Mouse (Mus musculus) midbrain, embryonic 15.5 days (tissue): ENCODE results near the gene Pdia2. TPM values are rescaled to one million over a fixed set of nuclear protein-coding genes. Genes with fewer than 3 reads are reported as not detected.

Experiments used
- ATAC-seq: fragments of 200-750 bp; cut with Nextera tagmentation; replicated peaks from 2 replicates; pipeline ENCODE4 v1.8.0; 2017; ENCODE audit warnings: moderate TSS enrichment
- H3K27ac ChIP-seq: fragments of 300-500 bp; sonication (generic); 2 replicates; pipeline ENCODE4 v1.5.1; 2015; ENCODE audit warnings: mild to moderate bottlenecking, inconsistent platforms
- H3K27me3 ChIP-seq: fragments of 300-500 bp; sonication (generic); replicated peaks from 2 replicates; pipeline ENCODE4 v1.6.1; 2015; ENCODE audit warnings: inconsistent platforms
- H3K36me3 ChIP-seq: fragments of 300-500 bp; sonication (generic); replicated peaks from 2 replicates; pipeline ENCODE4 v1.6.1; 2015; ENCODE audit warnings: inconsistent platforms
- H3K4me1 ChIP-seq: fragments of 300-500 bp; sonication (generic); 2 replicates; pipeline ENCODE4 v1.6.1; 2015; ENCODE audit warnings: inconsistent platforms
- H3K4me2 ChIP-seq: fragments of 300-500 bp; sonication (generic); 2 replicates; pipeline ENCODE4 v1.6.1; 2015; ENCODE audit warnings: inconsistent platforms, mild to moderate bottlenecking, moderate library complexity
- H3K4me3 ChIP-seq: fragments of 300-500 bp; sonication (generic); 2 replicates; pipeline ENCODE4 v1.5.1; 2015; ENCODE audit warnings: mild to moderate bottlenecking, inconsistent platforms
- H3K9ac ChIP-seq: fragments of 300-500 bp; sonication (generic); 2 replicates; pipeline ENCODE4 v1.6.1; 2015; ENCODE audit warnings: mild to moderate bottlenecking, inconsistent platforms
- H3K9me3 ChIP-seq: fragments of 300-500 bp; sonication (generic); 2 replicates; pipeline ENCODE4 v1.6.1; 2016; ENCODE audit warnings: inconsistent platforms
- WGBS: fragments of 180-500 bp; shearing (Covaris S2); methylation state at CpG from one replicate; pipeline ENCODE4 v1.1.7; 2015; ENCODE audit warnings: mixed read lengths; 5-methylcytosine and 5-hydroxymethylcytosine counted together
- polyA plus RNA-seq: library from polyadenylated mRNA; unstranded; fragments of >200 nt; fragmentation: Nextera tagmentation; extraction: Ambion mirVana; gene quantifications from 2 replicates; pipeline ENCODE4 v1.2.1, GENCODE M21; 2015

The Pdia2 gene
- polyA plus RNA-seq, 1 experiment from 2014 or later, result 0.13 TPM

- no peaks in the 10 kb centered on the region for H3K27me3 ChIP-seq
- over 99% methylated on average over 5 of the region's 5 CpGs for WGBS
- no peak overlapping the region for H3K4me2 ChIP-seq
- ATAC-seq, result no peak
- H3K4me3 ChIP-seq, result no peak overlapping the region
- H3K9me3 ChIP-seq, result no peaks in the 10 kb centered on the region
- no peaks in the 10 kb centered on the region for H3K4me1 ChIP-seq
- no peak overlapping the region for H3K9ac ChIP-seq
- H3K27ac ChIP-seq, result no peak overlapping the region
- H3K36me3 ChIP-seq, result no peaks in the 10 kb centered on the region
Measured at GRCm38 (mm10) chr17:26229776-26230175, 30.9 kb upstream of the Pdia2 start.

DNA sequence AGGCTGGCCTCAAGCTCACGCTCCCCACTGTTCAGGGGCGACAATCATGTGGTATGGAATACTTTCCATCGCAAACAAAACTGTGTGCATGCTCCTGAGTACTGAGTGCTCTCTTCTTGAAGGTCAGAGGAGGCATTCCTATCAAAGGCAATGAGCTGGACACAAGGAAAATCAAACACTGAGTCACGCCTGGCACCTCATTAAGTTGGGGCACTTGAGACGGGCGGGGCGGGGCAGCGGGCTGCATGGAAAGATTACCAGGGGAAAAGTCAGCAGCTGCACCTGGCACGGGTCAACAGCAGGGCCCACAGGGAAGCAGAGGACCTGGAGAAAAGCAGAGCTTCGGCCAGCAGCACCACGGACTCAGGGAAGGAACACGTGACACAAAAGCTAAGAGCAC, 26.3 kb upstream of the Pdia2 start:
- Histone ChIP-seq H3K4me3 (no peak overlapping the region), H3K9me3 (no peaks in the 10 kb centered on the region), H3K4me2 (no peak overlapping the region), H3K27me3 (no peaks in the 10 kb centered on the region), H3K36me3 (no peaks in the 10 kb centered on the region), H3K9ac (no peak overlapping the region), H3K27ac (no peak overlapping the region), H3K4me1 (no peaks in the 10 kb centered on the region)
- WGBS, result 83% methylated on average over 12 of the region's 12 CpGs
- ATAC-seq, result no peak

DNA sequence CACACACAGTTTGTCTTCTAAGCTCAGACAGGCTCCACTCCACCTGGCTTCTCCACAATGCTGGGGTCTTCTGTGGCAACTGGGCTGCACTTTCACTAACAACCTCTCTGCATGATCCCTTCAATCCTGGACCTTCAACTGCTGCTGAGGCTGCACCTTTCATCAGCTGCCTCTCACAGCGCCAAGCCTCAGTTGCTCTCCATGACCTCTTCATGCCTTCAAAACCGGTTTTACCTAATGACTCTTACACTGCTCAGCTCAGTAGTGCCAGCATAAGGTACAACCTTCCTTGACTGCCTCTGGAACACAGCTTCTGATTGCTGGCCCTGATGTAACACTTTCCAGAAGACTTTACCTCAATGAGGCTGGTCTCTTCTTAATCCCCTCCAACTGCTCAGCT, 22.6 kb upstream of the Pdia2 start:
- H3K4me3 ChIP-seq, result no peak overlapping the region
- no peak overlapping the region for H3K9ac ChIP-seq
- no peaks in the 10 kb centered on the region for H3K4me1 ChIP-seq
- H3K36me3 ChIP-seq, result no peaks in the 10 kb centered on the region
- no peak overlapping the region for H3K4me2 ChIP-seq
- H3K9me3 ChIP-seq, result no peaks in the 10 kb centered on the region
- no peak overlapping the region for H3K27ac ChIP-seq
- no peak for ATAC-seq
- 86% methylated on average over 2 of the region's 2 CpGs for WGBS
- H3K27me3 ChIP-seq, result no peaks in the 10 kb centered on the region

DNA sequence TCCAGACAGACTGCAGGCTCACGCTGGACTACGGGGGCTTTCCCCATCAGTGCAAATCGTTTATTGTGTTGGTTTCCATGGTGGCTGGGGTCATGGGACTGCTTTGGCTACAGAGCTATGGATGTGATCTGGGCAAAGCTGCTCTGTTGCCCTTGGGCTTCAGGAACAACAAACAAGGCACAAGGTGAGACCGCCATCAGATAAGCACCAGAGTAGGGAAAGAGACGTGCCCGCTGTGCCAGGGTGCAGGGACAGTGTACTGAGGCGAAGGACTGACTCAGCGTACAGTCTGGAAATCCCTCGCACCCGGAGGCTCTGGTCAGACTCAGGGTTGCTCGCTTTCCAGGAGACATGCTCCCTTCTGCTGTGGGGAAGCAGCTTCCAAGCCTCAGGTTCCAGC, 13.8 kb upstream of the Pdia2 start:
- no peak overlapping the region for H3K9ac ChIP-seq
- 0 out of 2 replicates have a peak, but pooled peaks cover 3% of the 10 kb centered on the region for H3K36me3 ChIP-seq
- 91% methylated on average over 11 of the region's 11 CpGs for WGBS
- H3K27me3 ChIP-seq, result no peaks in the 10 kb centered on the region
- no peak overlapping the region for H3K4me3 ChIP-seq
- H3K27ac ChIP-seq, result no peak overlapping the region
- H3K4me1 ChIP-seq, result no peaks in the 10 kb centered on the region
- ATAC-seq, result no peak
- no peaks in the 10 kb centered on the region for H3K9me3 ChIP-seq
- H3K4me2 ChIP-seq, result no peak overlapping the region

GRCm38 (mm10) chr17:26212241-26212640, 13.4 kb upstream of the Pdia2 start:
- 93% methylated on average over 7 of the region's 7 CpGs for WGBS
- no peak for ATAC-seq
- no peaks in the 10 kb centered on the region for H3K4me1 ChIP-seq
- H3K27me3 ChIP-seq, result no peaks in the 10 kb centered on the region
- no peak overlapping the region for H3K4me2 ChIP-seq
- no peaks in the 10 kb centered on the region for H3K9me3 ChIP-seq
- H3K36me3 ChIP-seq, result 0 out of 2 replicates have a peak, but pooled peaks cover 3% of the 10 kb centered on the region
- no peak overlapping the region for H3K4me3 ChIP-seq
- H3K27ac ChIP-seq, result no peak overlapping the region
- no peak overlapping the region for H3K9ac ChIP-seq

- no peaks in the 10 kb centered on the region for H3K36me3 ChIP-seq
- H3K4me3 ChIP-seq, result no peak within 1 kb of the TSS
- H3K4me1 ChIP-seq, result peaks cover 10% of the 10 kb centered on the region
- peaks cover 25% of the 10 kb centered on the region for H3K27me3 ChIP-seq
- H3K9me3 ChIP-seq, result no peaks in the 10 kb centered on the region
- no peak within 1 kb of the TSS for H3K4me2 ChIP-seq
- H3K27ac ChIP-seq, result no peak within 1 kb of the TSS
- 90% methylated on average over 12 of the region's 12 CpGs for WGBS
- no peak for ATAC-seq
- no peak within 1 kb of the TSS for H3K9ac ChIP-seq
Measured at GRCm38 (mm10) chr17:26207686-26208085, 8.8 kb upstream of the Pdia2 start, which contains the start of gene Arhgdig. Arhgdig (minus strand) TSS chr17:26207786.

GRCm38 (mm10) chr17:26206392-26206791, 7.5 kb upstream of the Pdia2 start:
- no peak for ATAC-seq
- no peaks in the 10 kb centered on the region for H3K36me3 ChIP-seq
- no peak overlapping the region for H3K27ac ChIP-seq
- H3K4me1 ChIP-seq, result peaks cover 17% of the 10 kb centered on the region
- 68% methylated on average over 1 of the region's 1 CpGs for WGBS
- H3K9ac ChIP-seq, result no peak overlapping the region
- no peaks in the 10 kb centered on the region for H3K9me3 ChIP-seq
- no peak overlapping the region for H3K4me2 ChIP-seq
- H3K4me3 ChIP-seq, result no peak overlapping the region
- peaks cover 38% of the 10 kb centered on the region for H3K27me3 ChIP-seq

DNA sequence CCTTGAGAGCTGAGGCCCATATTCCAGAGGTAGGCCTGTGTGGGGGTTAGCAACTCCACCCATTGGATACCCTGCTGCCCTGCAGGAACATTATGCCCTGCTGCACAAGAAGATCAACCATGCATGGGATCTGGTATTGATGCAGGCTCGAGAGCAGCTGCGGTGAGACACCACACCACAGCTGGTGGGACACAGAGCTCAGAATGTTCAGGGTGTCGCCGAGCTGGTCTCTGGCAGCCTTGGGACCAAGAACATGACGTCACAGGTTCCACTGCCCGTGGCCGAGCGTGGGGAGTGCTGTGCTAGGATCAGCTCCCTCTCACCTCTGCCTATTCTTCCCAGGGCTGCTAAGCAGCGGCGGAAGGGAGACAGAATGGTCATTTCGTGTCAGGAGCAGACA, 5.9 kb upstream of the Pdia2 start:
- Histone ChIP-seq H3K27ac (no peak overlapping the region), H3K4me1 (peaks cover 28% of the 10 kb centered on the region), H3K4me3 (no peak overlapping the region), H3K4me2 (no peak overlapping the region), H3K27me3 (peaks cover 47% of the 10 kb centered on the region), H3K36me3 (no peaks in the 10 kb centered on the region), H3K9ac (no peak overlapping the region), H3K9me3 (no peaks in the 10 kb centered on the region)
- WGBS, result 24% methylated on average over 11 of the region's 11 CpGs
- ATAC-seq, result no peak

DNA sequence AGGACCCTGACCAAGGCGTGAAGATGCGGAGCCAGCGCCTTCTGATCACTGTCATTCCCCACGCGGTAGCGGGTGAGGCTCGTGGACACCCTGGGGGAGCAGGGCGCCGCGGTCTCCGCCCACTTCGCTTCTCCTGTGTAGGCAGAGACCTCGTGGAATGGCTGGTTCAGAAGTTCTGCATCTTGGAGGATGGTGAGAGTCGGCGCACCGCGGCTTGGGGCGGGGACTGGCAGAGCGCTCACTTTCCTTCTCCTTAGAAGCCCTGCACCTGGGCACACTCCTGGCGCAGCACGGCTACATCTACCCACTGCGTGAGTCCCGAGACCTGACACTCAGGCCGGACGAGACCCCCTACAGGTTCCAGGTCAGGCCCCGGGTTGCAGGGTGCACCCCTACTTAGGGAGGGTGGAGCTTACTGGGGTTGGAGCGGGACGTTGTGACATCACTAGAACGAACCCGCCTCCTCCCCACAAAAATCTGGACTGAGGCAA, 4.5 kb upstream of the Pdia2 start:
- WGBS, result under 1% methylated on average over 30 of the region's 30 CpGs
- Histone ChIP-seq H3K27ac (no peak overlapping the region), H3K4me3 (peak overlapping the region; percentile 47), H3K36me3 (no peaks in the 10 kb centered on the region), H3K4me1 (peaks cover 28% of the 10 kb centered on the region), H3K27me3 (peaks cover 52% of the 10 kb centered on the region), H3K9me3 (no peaks in the 10 kb centered on the region), H3K9ac (peak overlapping the region; percentile 38; the same call in 1 of the 2 replicates), H3K4me2 (peak overlapping the region; percentile 93)
- ATAC-seq, result peak; percentile 22; the same call in 1 of the 2 replicates

GRCm38 (mm10) chr17:26202737-26203136, 3.9 kb upstream of the Pdia2 start, which contains the start of gene Rgs11:
Rgs11 (plus strand) TSS chr17:26202951.
- Histone ChIP-seq H3K4me1 (peaks cover 28% of the 10 kb centered on the region), H3K9me3 (no peaks in the 10 kb centered on the region), H3K36me3 (no peaks in the 10 kb centered on the region), H3K27ac (no peak within 1 kb of the TSS), H3K9ac (peak within 1 kb of the TSS; percentile 38), H3K4me2 (peak within 1 kb of the TSS; percentile 98), H3K27me3 (peaks cover 52% of the 10 kb centered on the region), H3K4me3 (peak within 1 kb of the TSS; percentile 51)
- 3% methylated on average over 22 of the region's 22 CpGs for WGBS
- ATAC-seq, result peak; percentile 10; the same call in 1 of the 2 replicates

GRCm38 (mm10) chr17:26201998-26202397, 3.1 kb upstream of the Pdia2 start:
- Histone ChIP-seq H3K4me1 (peaks cover 28% of the 10 kb centered on the region), H3K9me3 (no peaks in the 10 kb centered on the region), H3K4me3 (peak overlapping the region; percentile 51; the same call in 1 of the 2 replicates), H3K27ac (no peak overlapping the region), H3K9ac (no peak overlapping the region), H3K36me3 (no peaks in the 10 kb centered on the region), H3K27me3 (peaks cover 52% of the 10 kb centered on the region), H3K4me2 (0 out of 2 replicates have a peak overlapping the region, but pooled peaks have one; percentile 98)
- no peak for ATAC-seq

DNA sequence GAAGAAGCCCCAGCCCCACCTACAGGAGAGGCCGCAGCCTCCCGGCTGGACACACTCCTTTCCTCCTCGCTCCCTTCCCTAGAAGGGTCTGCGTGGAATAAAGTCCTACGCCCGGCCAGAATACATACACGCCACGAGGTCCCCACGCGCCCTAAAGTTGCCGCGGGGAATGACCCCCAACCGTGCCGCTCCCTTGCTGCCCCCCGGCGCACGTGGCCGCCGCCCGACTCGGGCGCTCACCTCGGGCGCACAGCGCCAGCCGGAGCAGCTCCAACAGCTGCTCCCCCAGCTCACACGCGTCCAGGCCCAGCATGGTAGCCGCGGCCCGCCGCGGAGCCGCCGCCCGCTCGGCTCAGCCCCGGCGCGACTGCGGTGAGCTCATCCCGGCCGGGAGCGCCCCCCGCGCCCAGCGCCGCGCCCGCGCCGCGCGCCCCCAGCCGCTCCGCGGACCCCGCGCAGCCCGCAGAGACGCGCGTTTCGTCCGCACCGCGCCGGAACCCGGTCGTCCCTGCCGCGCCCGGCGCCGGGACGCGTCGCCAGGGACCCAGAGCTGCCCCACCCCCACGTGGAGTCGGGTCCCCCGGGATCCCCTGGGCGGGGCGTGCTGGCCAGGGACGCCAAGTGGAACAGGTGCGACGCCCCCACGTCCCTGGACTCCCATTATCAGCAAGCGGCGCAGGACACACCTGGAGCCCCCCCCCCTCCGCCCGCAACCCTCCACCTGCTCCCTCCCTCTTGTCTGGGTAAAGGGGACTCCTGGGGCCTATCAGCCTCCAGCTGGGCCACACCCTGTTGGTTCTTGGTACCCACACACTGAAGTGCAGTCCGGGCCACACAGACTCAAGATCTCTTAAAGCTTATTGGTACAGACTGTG, 2.2 kb upstream of the Pdia2 start:
- peaks cover 28% of the 10 kb centered on the region for H3K4me1 ChIP-seq
- H3K9me3 ChIP-seq, result no peaks in the 10 kb centered on the region
- peak; percentile 69 for ATAC-seq
- under 1% methylated on average over 79 of the region's 92 CpGs for WGBS
- H3K27me3 ChIP-seq, result peaks cover 52% of the 10 kb centered on the region
- no peaks in the 10 kb centered on the region; the same call in 1 of the 2 replicates for H3K36me3 ChIP-seq
- no peak overlapping the region for H3K27ac ChIP-seq
- H3K4me2 ChIP-seq, result peak overlapping the region; percentile 98
- peak overlapping the region; percentile 57 for H3K9ac ChIP-seq
- H3K4me3 ChIP-seq, result peak overlapping the region; percentile 51
